Mouse (Mus musculus): ENCODE measurements around the gene Chat. TPM values are rescaled to one million over a fixed set of nuclear protein-coding genes. Genes with fewer than 3 reads are reported as not detected.

Gene Chat
- total and polyA plus RNA-seq, 3 experiments = not detected

Other genes starting within 250 kb of the Chat start
- 10 to 100 TPM in 1 of 2 experiments, 1 to 10 TPM in 1; 5.5 to 10.6 TPM for gene Ogdhl, start 144.0 kb downstream of the Chat start, total RNA-seq (2021)
- gene Ogdhl, start 144.0 kb downstream of the Chat start, polyA plus RNA-seq (2012; rRNA removed) = 7.1 and 9.0 TPM in 2 replicates
- not detected for gene 1700024G13Rik, start 77.6 kb downstream of the Chat start, total RNA-seq (2021)
- not detected in 2 replicates for gene 1700024G13Rik, start 77.6 kb downstream of the Chat start, polyA plus RNA-seq (2012; rRNA removed)
- gene Slc18a3, start 1.1 kb downstream of the Chat start, total RNA-seq (2021) = not detected
- 0.06 and 0.08 TPM in 2 replicates for gene Slc18a3, start 1.1 kb downstream of the Chat start, polyA plus RNA-seq (2012; rRNA removed)
- 10 to 100 TPM in 1 of 2 experiments, 1 to 10 TPM in 1; 9.0 to 11.9 TPM for gene Ercc6, start 47.5 kb upstream of the Chat start, total RNA-seq (2021)
- gene Ercc6, start 47.5 kb upstream of the Chat start, polyA plus RNA-seq (2012; rRNA removed) = 1.8 and 1.9 TPM in 2 replicates
- gene Prrxl1, start 133.4 kb upstream of the Chat start, total RNA-seq (2021) = 1 to 10 TPM in 1 of 2 experiments, under 1 TPM in 1; 0.81 to 3.1 TPM
- gene Prrxl1, start 133.4 kb upstream of the Chat start, polyA plus RNA-seq (2012; rRNA removed) = 0.46 and 1.6 TPM in 2 replicates
- gene 3425401B19Rik, start 219.3 kb upstream of the Chat start, total RNA-seq (2021) = not detected
- gene 3425401B19Rik, start 219.3 kb upstream of the Chat start, polyA plus RNA-seq (2012; rRNA removed) = 0.03 TPM in 1 of 2 replicates, not detected in the other